Mouse (Mus musculus) lung, postnatal 0 days (tissue): ENCODE data around the gene Bach2.

ENCODE experiments used
- CTCF ChIP-seq: IDR thresholded peaks from 2 replicates; pipeline ENCODE4 v1.5.1; 2016; ENCODE audit warnings: antibody characterized with exemption, mild to moderate bottlenecking
- EP300 ChIP-seq: IDR thresholded peaks from 2 replicates; pipeline ENCODE4 v1.6.1; 2016; ENCODE audit warnings: antibody characterized with exemption, mild to moderate bottlenecking, control low read depth

- no peak for TF ChIP-seq CTCF
- TF ChIP-seq EP300: no peak
These were observed 270.4 kb downstream of the Bach2 start for GRCm38 (mm10) chr4:32508996-32509395.
